Mouse (Mus musculus): ENCODE results near the gene Rimklb.

DNA sequence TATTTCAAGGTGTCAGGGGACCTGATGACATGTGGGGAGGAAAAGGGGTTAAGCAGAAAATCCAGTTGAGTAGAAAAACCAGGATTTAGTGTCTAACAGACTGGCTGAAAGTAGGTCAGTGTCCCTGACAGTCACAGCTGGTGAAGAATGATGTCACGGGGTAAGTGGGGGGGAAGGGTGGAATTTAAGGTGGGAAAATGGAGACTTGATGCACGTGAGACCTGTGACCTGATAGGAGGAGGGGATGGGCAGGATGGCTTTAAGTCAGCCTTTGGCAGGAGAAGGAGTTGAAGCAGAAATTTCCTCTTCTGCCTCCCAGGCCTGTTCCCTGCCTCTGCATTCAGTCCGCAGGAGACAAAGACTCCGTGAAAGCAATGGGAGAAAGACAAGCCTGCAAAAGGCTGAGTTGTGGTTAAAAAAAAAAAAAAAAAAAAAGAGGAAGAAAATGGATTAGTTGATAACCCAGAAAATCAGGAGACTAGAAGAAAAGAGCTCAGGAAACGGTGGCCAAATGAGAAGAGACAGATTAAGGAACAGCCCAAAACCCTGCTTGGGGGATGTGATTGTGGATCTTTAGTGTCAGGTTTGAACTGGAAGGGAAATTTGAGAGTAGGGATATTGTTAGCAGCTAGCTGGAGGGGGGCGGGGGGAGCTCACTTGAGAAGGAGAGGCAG lies 4.6 kb downstream of the Rimklb start:
- no peak for TF ChIP-seq CTCF (IDR thresholded peaks at IDR 0.05)
- TF ChIP-seq EP300 (IDR thresholded peaks at IDR 0.05) = no peak

Data from lung, postnatal 0 days (tissue).